Mouse (Mus musculus): ENCODE measurements around the gene Elf1. TPM values are rescaled to one million over a fixed set of nuclear protein-coding genes. Genes with fewer than 3 reads are reported as not detected.
"Not testable (repeated sequence)": the region's sequence is repeated elsewhere in the genome, so short reads cannot be mapped to it uniquely, and the experiment has no call there.

Gene Elf1
- polyA plus RNA-seq (2015; fragmentation: Nextera tagmentation; extraction: Ambion mirVana), result 3.0 and 4.1 TPM in 2 replicates

DNA sequence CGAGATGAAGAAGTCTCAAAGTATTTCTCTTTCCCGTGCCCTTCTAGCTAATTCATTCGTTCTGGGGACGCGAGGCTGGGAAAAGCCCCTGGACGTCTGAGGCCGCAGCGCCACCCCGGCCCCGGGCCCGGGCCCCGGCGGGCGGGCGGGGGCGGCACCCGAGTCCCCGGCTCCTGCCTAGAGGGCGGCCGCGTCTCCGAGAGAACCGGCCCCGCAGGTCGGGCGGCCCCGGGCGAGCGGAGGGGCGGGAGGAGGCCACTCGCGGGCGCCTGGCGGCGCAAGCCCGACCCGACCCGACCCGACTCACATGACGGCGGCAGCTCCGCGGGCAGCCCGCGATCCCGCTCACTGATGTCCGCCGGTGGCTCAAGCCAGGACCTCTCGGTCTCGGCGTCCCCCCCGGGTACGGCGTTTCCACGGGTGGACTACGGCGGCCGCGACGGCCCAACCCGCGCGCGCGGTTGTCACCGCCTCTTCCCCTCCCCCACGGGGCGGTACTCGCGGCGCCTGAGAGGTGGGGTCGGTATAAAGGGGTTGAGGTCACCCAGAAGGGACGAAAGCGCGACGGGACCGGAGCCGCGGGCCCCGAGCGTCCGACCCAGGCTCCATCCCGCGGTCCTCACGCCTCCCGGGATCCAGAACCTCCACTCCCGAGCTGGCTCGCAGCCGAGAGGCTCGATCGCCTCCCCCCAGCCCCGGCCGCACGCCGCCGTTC lies at the start of gene Elf1:
Gene Elf1 (plus strand): TSS at position 571 of the 715 bp plus-strand sequence.
- Histone ChIP-seq H3K9ac (replicated peaks) (peak within 1 kb of the TSS; percentile 86), H3K27me3 (peaks cover 2% of the 10 kb centered on the region; the same call in 1 of the 2 replicates), H3K4me3 (replicated peaks) (peak within 1 kb of the TSS; percentile 79), H3K4me1 (replicated peaks) (peaks cover 36% of the 10 kb centered on the region), H3K4me2 (replicated peaks) (peak within 1 kb of the TSS; percentile 59), H3K36me3 (peaks cover 17% of the 10 kb centered on the region), H3K9me3 (no peaks in the 10 kb centered on the region), H3K27ac (peak within 1 kb of the TSS; percentile 99)
- 1% methylated on average over 61 of the region's 96 CpGs for WGBS
- peak; percentile 82 for ATAC-seq

- Histone ChIP-seq H3K4me2 (replicated peaks) (no peak overlapping the region), H3K27me3 (no peaks in the 10 kb centered on the region), H3K4me1 (replicated peaks) (no peaks in the 10 kb centered on the region), H3K9ac (replicated peaks) (no peak overlapping the region), H3K9me3 (no peaks in the 10 kb centered on the region), H3K27ac (no peak overlapping the region), H3K36me3 (peaks cover 4% of the 10 kb centered on the region; the same call in 1 of the 2 replicates), H3K4me3 (replicated peaks) (no peak overlapping the region)
- WGBS, result 94% methylated on average over 1 of the region's 1 CpGs
- ATAC-seq, result no peak
Measured at GRCm38 (mm10) chr14:79434068-79434467, 46.9 kb upstream of the Elf1 start.

DNA sequence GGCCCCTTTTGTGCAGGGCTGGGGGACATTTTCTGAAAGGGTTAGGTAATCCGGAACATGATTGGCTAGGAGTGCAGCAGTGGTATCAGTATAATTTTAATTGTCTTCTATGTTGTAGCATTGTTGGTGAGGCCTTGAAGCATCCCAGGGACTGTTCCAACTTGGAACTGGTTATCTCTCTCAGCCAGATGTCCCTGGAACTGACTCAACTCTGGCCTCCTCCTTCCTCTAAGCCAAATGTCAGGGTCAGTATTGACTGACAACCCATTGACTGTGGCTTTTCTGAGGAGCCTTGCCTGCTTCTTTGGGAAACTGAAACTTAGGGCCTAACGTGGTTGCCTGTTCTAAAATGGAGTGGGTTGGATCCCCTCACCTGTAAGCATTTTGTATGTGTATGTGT lies 40.3 kb upstream of the Elf1 start:
- ATAC-seq, result no peak
- WGBS, result 80% methylated on average over 2 of the region's 2 CpGs

DNA sequence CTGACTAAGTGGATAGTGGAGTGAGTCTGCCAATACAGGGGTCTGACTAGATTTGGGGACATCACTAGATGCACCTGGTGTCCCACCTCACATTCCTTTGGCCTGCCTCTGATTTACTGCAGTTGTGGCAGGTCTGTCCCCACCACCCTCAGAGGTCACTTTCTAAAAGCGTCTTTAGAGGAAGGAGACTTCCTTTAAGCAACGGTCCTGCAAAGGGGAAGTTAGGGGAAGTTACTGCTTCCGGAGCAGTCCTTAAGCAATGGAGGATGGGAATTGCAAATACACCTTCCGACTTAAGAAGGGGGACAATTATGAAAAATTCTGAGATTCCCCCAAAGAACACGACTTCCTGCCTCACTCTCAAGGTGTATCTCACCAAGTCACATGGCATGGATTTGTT lies 39.6 kb upstream of the Elf1 start:
- 88% methylated on average over 5 of the region's 5 CpGs for WGBS
- Histone ChIP-seq H3K9ac (replicated peaks) (no peak overlapping the region), H3K4me3 (replicated peaks) (no peak overlapping the region), H3K36me3 (no peaks in the 10 kb centered on the region), H3K4me2 (replicated peaks) (no peak overlapping the region), H3K4me1 (replicated peaks) (peaks cover 18% of the 10 kb centered on the region), H3K27me3 (no peaks in the 10 kb centered on the region), H3K9me3 (peaks cover 6% of the 10 kb centered on the region; the same call in 1 of the 2 replicates), H3K27ac (no peak overlapping the region)
- ATAC-seq, result no peak

More for the DNA sequence above, 40.3 kb upstream of the Elf1 start:
- Histone ChIP-seq H3K27ac (no peak overlapping the region), H3K9me3 (peaks cover 6% of the 10 kb centered on the region; the same call in 1 of the 2 replicates), H3K27me3 (no peaks in the 10 kb centered on the region), H3K4me2 (replicated peaks) (no peak overlapping the region), H3K4me3 (replicated peaks) (no peak overlapping the region), H3K4me1 (replicated peaks) (peaks cover 15% of the 10 kb centered on the region), H3K36me3 (no peaks in the 10 kb centered on the region), H3K9ac (replicated peaks) (no peak overlapping the region)

GRCm38 (mm10) chr14:79444601-79445000 lies 36.4 kb upstream of the Elf1 start:
- Histone ChIP-seq H3K4me1 (replicated peaks) (peaks cover 18% of the 10 kb centered on the region), H3K27me3 (no peaks in the 10 kb centered on the region), H3K9me3 (peaks cover 4% of the 10 kb centered on the region; the same call in 1 of the 2 replicates), H3K36me3 (no peaks in the 10 kb centered on the region), H3K9ac (replicated peaks) (no peak overlapping the region), H3K4me3 (replicated peaks) (peak overlapping the region; percentile 33), H3K4me2 (replicated peaks) (peak overlapping the region; percentile 54), H3K27ac (peak overlapping the region; percentile 80)
- peak; percentile 55 for ATAC-seq
- 69% methylated on average over 9 of the region's 9 CpGs for WGBS

GRCm38 (mm10) chr14:79445055-79445620 lies 35.9 kb upstream of the Elf1 start:
- Histone ChIP-seq H3K27ac (peak overlapping the region; percentile 80), H3K9me3 (no peaks in the 10 kb centered on the region), H3K4me1 (replicated peaks) (peaks cover 18% of the 10 kb centered on the region), H3K27me3 (no peaks in the 10 kb centered on the region), H3K4me2 (replicated peaks) (peak overlapping the region; percentile 54), H3K9ac (replicated peaks) (peak overlapping the region; percentile 51), H3K4me3 (replicated peaks) (peak overlapping the region; percentile 33), H3K36me3 (no peaks in the 10 kb centered on the region)
- ATAC-seq, result peak; percentile 88
- 10% methylated on average over 16 of the region's 16 CpGs for WGBS

- peak within 1 kb of the TSS; percentile 73 for H3K4me2 ChIP-seq (replicated peaks)
- H3K36me3 ChIP-seq; H3K4me1 ChIP-seq (replicated peaks); H3K27ac ChIP-seq; H3K9me3 ChIP-seq; H3K27me3 ChIP-seq: not testable (repeated sequence)
- peak within 1 kb of the TSS; percentile 53 for H3K4me3 ChIP-seq (replicated peaks)
- 23% methylated on average over 46 of the region's 89 CpGs for WGBS
- ATAC-seq, result peak; percentile 93
- 0 out of 2 replicates have a peak within 1 kb of the TSS, but pooled peaks have one; percentile 46 for H3K9ac ChIP-seq (replicated peaks)
Measured at GRCm38 (mm10) chr14:79451681-79452590, 29.1 kb upstream of the Elf1 start, which contains the start of gene Kbtbd6. TSS of gene Kbtbd6 (plus strand) at chr14:79451835.

DNA sequence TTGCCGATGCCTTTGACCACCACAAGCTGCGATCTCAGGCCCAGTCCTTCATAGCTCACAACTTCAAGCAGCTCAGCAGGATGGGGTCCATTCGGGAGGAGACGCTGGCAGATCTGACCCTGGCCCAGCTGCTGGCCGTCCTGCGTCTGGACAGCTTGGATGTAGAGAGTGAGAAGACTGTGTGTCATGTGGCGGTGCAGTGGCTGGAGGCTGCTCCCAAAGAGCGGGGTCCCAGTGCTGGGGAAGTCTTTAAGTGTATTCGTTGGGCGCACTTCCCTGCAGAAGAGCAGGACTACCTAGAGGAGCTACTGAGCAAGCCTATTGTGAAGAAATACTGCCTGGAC lies 28.4 kb upstream of the Elf1 start:
- peak; percentile 41; the same call in 1 of the 2 replicates for ATAC-seq
- H3K9ac ChIP-seq (replicated peaks); H3K36me3 ChIP-seq; H3K4me3 ChIP-seq (replicated peaks); H3K4me1 ChIP-seq (replicated peaks); H3K27me3 ChIP-seq; H3K9me3 ChIP-seq; H3K4me2 ChIP-seq (replicated peaks); H3K27ac ChIP-seq: not testable (repeated sequence)
- WGBS, result 91% methylated on average over 7 of the region's 10 CpGs

DNA sequence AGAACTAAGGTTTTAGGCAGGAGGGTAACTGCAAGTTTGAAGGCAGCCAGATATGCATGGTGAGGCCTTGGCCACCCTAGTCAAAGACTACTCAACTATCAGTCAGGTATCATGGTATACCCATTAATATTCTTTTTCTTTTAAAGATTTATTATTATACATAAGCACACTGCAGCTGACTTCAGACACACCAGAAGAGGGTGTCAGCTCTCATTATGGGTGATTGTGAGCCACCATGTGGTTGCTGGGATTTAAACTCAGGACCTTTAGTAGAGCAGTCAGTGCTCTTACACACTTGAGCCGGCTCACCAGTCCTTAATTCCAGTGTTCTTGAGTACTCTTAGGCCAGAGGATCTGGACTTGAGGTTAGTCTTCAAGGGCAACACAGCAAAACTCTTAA lies 20.6 kb upstream of the Elf1 start:
- H3K4me1 ChIP-seq (replicated peaks), result no peaks in the 10 kb centered on the region
- no peak for ATAC-seq
- 93% methylated on average over 1 of the region's 1 CpGs for whole genome bisulfite sequencing
- H3K4me3 ChIP-seq (replicated peaks), result no peak overlapping the region
- H3K36me3 ChIP-seq, result peaks cover 41% of the 10 kb centered on the region
- H3K27me3 ChIP-seq, result no peaks in the 10 kb centered on the region
- H3K4me2 ChIP-seq (replicated peaks), result no peak overlapping the region
- no peak overlapping the region for H3K9ac ChIP-seq (replicated peaks)
- no peaks in the 10 kb centered on the region for H3K9me3 ChIP-seq
- no peak overlapping the region for H3K27ac ChIP-seq

DNA sequence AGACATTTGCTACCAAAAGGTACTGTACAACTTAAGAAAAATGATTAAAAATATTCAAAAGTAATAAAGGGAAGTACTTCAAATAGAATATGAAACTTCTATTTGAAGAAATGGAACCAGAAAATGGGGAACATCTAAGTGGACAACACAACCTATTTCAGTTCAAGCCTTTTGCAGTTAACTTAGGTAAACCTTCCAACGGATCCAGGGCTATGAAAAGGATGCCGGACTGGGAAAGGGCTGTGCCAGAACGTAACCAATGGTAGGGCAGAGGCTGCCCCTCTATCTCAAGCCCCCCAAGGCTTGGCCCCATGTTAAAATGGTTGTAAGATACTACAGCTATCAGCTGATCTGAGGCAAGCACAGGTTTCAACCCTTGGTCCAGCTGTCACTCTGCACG lies 20.0 kb upstream of the Elf1 start:
- 91% methylated on average over 4 of the region's 4 CpGs for WGBS
- Histone ChIP-seq H3K27ac (no peak overlapping the region), H3K9ac (replicated peaks) (no peak overlapping the region), H3K9me3 (no peaks in the 10 kb centered on the region), H3K4me3 (replicated peaks) (no peak overlapping the region), H3K4me1 (replicated peaks) (no peaks in the 10 kb centered on the region), H3K4me2 (replicated peaks) (no peak overlapping the region), H3K27me3 (no peaks in the 10 kb centered on the region), H3K36me3 (peaks cover 46% of the 10 kb centered on the region)
- ATAC-seq, result no peak

- H3K9me3 ChIP-seq, result no peaks in the 10 kb centered on the region
- H3K36me3 ChIP-seq, result peaks cover 75% of the 10 kb centered on the region
- H3K27ac ChIP-seq, result no peak overlapping the region
- 91% methylated on average over 1 of the region's 1 CpGs for WGBS
- no peak overlapping the region for H3K4me2 ChIP-seq (replicated peaks)
- H3K4me3 ChIP-seq (replicated peaks), result no peak overlapping the region
- no peaks in the 10 kb centered on the region for H3K4me1 ChIP-seq (replicated peaks)
- H3K27me3 ChIP-seq, result no peaks in the 10 kb centered on the region
- H3K9ac ChIP-seq (replicated peaks), result no peak overlapping the region
- no peak for ATAC-seq
Measured at GRCm38 (mm10) chr14:79465623-79466022, 15.4 kb upstream of the Elf1 start.

DNA sequence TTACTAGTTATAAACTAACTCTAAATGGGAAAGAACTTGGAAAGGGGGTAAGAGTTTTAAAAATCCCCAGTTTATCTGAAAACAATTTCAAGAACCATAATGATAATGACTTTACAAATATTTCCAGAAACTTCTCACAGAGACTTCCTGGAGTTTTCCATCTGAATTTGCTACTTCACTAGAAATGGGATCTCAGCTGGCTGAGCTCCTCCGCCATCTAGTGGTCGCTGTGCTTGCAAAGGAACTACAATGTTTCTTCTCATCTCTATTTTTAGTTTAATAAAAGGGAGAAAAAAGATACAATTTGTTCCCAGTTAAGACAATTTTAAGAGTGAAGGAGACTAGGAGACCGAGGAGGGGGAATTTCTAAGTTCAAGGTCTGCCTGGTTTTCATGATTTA lies 13.4 kb upstream of the Elf1 start:
- Histone ChIP-seq H3K27me3 (no peaks in the 10 kb centered on the region), H3K9ac (replicated peaks) (no peak overlapping the region), H3K4me1 (replicated peaks) (no peaks in the 10 kb centered on the region), H3K4me3 (replicated peaks) (no peak overlapping the region), H3K4me2 (replicated peaks) (no peak overlapping the region), H3K9me3 (no peaks in the 10 kb centered on the region), H3K27ac (no peak overlapping the region), H3K36me3 (peaks cover 79% of the 10 kb centered on the region)
- no peak for ATAC-seq
- WGBS, result 28% methylated on average over 3 of the region's 3 CpGs
